Mouse (Mus musculus) splenic B cell, adult 2 months (primary cell): ENCODE results near the gene Mpped2.

ENCODE experiments used
- DNase-seq: peaks from one replicate; pipeline ENCODE4 v3.0.0-alpha.2; 2011; ENCODE audit warnings: low read depth, low spot score
- H3K27me3 ChIP-seq: 2 replicates; pipeline ENCODE4 v1.6.1; 2012; ENCODE audit warnings: mild to moderate bottlenecking, low read length, moderate library complexity, mixed read lengths; ENCODE audit not compliant: control insufficient read depth, poor library complexity, insufficient read depth, severe bottlenecking
- H3K36me3 ChIP-seq: 2 replicates; pipeline ENCODE4 v1.6.1; 2012; ENCODE audit warnings: mild to moderate bottlenecking, low read length, moderate library complexity, mixed read lengths; ENCODE audit not compliant: control insufficient read depth, poor library complexity, insufficient read depth, severe bottlenecking

The Mpped2 gene

DNA sequence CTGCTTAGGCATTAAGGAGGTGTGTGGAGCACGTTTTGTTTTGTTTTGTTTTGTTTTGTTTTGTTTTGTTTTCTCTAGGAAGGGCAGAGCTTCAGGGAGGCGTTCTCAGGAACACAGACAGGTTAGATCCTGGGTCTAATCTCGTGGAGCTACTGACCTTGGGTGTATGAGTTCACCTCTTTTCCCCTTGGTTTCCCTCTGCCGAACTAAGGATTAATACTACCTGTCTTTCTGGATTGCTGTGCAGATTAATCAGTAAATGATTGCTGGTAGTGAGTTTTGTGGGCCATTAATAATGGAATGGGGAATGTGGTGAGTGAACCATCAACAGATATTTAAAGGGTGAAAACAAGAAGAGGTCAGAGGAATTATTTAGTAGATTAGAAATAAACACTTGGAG is 53.8 kb downstream of the Mpped2 start:
- no peaks in the 10 kb centered on the region for H3K27me3 ChIP-seq
- H3K36me3 ChIP-seq: no peaks in the 10 kb centered on the region

DNA sequence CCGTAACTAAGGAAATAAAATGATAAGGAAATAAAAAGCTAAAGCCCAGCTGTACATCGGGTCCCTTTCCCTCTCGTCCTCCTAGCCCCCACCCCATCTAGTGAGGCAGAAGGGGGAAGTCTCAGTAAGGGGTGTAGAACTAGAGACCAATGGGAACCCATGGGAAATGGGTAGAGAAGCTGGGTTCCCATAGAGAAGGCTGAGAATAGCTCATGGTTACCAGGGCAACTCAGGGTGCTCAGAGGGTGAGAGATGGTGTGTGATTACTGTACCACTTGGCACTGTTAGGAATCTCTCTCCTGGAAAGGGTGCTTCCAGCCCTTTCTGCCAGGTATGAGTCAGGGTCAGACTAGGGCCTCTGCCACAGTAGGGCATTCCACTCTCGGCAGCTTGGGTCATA is 54.3 kb downstream of the Mpped2 start:
- no peaks in the 10 kb centered on the region for H3K27me3 ChIP-seq
- no peak for DNase-seq
- no peaks in the 10 kb centered on the region for H3K36me3 ChIP-seq

More for the DNA sequence above, 53.8 kb downstream of the Mpped2 start:
- DNase-seq: no peak

DNA sequence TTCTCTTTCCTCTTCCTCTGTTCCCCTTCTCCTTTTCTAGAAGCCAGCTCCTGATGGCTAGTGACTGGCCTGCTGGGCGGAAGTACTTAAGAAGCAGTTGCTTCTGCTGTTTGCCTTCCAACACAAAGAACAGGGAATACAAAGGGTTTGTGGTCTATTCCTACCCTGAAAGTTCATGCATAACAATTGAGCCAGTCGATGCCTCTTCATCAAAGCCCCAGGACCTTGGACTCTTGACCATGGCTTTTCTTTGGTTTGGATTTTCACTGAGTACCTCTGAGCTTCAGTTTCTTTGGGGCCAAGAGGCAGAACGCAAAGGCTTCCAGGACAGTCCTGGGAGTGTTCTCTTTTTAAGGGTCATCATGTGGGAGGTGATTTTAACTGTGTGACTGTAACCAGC is 57.8 kb downstream of the Mpped2 start:
- Histone ChIP-seq H3K36me3 (no peaks in the 10 kb centered on the region), H3K27me3 (no peaks in the 10 kb centered on the region)
- DNase-seq: no peak

DNA sequence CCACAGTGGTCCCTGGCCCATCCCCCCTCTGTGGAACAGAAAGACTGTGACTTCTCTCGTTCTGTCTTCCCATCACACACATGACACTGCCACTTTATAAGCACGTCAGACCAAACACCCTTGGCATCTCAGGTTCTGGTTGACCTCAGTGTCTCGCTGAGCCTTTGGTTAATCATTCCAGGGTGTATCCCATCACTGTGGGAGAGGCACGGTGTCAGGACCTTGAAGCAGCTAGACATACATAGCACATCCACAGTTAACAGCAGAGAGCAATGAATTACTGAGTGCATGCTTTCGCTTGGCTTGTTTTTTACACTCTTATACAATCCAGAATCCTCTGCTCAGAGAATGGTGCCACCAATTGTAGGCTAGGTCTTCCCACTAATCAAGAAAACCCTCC is 60.6 kb downstream of the Mpped2 start:
- H3K36me3 ChIP-seq: no peaks in the 10 kb centered on the region
- H3K27me3 ChIP-seq: no peaks in the 10 kb centered on the region
- no peak for DNase-seq

DNA sequence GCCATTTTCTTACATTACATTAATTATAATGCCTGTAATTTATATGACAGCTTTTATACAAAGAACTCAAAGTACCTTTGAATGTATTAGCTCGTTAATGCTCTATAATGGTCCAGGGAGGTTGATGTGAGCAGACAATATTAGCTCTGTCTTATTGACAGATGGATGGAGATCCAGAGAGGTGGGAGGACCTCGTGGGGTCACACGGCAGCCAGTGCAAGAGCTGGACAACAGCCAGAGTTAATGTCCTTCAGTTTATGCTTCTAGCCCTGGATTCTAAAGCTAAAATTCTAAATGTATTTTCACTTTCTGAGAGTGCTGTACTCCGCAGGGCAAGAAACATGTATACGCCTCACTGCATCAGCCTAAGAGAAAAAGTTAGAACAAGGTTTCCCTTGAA is 61.6 kb downstream of the Mpped2 start:
- no peaks in the 10 kb centered on the region for H3K27me3 ChIP-seq
- DNase-seq: no peak
- no peaks in the 10 kb centered on the region for H3K36me3 ChIP-seq

DNA sequence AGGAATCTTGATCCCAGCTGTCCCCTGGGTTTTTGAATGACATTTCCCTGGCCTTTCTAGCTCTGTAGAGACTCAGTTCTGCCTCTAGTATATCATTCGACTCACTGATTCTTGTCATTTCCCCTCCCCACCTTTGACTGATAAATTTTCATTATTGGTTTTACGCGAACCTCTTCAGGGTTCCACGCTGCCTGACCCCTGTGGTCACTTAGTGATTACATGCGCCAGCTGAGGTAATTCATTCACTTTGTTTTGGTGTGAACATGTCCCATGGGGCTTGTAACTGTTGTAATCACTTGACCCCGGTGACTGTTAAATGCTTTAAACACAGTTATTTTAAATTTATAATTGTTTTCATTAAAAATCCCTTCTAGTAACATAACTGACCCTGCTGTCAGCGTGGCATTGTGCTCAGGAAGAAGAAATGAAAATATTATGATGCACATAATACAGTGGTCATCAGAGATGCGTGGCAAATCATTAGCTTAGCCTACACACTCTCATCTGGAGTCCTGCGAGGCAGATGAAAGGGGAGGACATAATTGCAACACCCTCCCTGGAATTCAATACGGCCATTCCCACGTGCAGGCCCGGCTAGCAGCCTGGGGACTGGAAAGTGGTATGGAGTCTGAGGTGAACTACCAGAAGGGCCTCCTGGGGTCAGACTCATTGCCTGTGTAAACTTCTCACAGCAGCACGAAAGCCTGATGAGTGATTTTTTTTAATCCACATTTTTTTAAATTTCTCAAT is 63.5 kb downstream of the Mpped2 start:
- DNase-seq: no peak
- Histone ChIP-seq H3K27me3 (no peaks in the 10 kb centered on the region), H3K36me3 (no peaks in the 10 kb centered on the region)

DNA sequence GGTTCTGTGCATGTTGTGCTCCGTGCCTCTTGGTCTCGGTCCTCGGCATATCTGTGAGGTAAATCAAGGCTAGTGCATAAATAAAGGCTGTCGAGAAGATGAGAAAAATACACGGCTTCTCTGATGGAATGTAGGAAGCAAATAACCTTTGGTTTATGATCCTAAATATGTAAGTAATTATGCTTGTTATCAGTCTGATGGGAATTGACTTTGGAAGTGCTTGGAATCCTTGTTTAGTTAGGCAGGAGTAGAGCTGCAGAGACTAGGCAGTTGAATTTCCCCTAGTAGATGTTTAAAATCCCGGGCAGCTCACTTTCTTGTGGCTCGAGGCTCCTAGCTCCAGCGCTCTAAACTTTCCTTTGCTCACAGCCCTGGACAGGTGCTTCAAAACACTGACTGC is 69.9 kb downstream of the Mpped2 start:
- H3K27me3 ChIP-seq: no peaks in the 10 kb centered on the region
- no peaks in the 10 kb centered on the region for H3K36me3 ChIP-seq
- no peak for DNase-seq

DNA sequence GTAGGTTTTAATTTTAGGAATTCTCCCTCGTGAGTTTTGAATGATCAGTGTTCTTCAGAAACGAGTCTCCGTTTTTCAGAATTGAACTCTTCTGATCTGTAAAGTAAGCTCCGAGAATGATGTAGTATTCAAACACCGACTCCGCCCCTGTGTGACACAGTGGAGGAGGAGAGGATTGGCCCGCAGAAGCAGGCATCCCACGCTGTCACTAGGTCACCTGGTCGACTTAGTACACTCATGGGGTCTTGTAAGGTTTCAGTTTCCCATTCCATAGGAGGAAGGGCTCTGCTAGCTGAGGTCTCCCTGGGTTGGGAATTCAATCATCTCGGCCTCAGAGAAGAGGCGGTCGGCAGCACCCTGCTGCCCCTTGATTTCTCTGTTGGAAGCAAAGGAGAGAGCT is 76.2 kb downstream of the Mpped2 start:
- Histone ChIP-seq H3K36me3 (no peaks in the 10 kb centered on the region), H3K27me3 (no peaks in the 10 kb centered on the region)
- no peak for DNase-seq

DNA sequence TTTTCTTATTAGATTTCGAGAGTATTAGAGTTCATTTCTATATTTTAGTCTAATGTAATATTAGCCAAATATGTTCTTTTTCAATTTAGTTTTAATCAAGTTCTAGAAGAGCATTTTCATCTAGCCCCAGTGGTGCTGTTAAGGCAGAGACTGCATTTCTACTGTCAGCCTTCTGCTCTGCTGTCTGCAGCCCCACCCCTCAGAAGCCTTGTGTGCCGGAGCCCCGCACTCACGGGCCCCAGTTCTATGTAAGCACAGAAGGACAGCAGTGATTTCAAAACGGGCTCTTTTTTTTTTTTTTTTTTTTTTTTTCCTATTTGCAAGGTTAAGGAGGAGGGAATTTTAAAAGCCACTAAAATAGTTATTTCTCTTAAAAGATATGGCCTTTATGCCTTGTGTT is 79.6 kb downstream of the Mpped2 start:
- H3K27me3 ChIP-seq: no peaks in the 10 kb centered on the region
- H3K36me3 ChIP-seq: no peaks in the 10 kb centered on the region
- DNase-seq: no peak

DNA sequence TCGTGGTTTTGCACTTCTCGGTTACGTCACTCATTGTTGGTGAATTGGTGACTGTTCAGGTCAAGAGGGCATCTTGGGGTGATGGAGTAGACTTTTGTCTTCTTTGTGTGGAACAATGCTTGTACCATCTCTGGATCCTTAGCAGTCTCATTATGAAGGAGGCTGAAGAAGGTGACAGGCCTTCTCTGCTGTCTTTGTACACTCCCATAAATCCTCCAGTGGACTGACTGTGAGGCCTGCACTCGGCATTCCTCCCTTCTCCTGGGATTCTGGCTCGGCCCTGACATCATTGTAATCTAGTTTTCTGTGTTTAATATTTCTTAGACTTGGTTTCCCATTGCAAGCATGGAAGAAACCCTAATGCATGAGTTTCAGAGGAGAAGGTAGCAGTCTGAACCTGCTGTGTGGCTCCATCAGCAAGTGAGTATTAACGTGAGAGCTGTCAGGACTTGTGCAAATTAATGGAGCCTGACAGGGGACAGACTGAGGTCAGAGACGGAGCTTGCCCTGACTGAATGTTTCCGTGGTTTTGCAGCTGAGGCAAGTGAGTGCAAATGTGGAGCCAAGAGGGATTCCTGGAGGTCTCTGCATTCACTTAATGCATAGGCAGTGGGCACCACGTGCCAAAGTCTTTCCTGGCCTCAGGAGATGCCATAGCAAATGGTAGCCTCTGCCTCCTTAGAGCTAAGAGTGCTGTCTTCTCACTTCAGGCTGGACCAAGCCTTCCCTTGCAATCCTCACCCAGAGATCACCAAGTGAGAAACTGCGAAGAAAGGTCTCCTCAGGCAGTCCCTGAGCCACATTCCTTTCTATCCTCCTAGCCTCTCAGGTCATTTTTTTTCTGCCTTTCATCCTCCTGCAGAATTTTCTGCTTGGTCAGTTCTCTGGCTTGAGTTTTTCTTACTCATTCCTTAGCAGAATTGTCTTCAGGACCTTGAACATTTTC is 81.5 kb downstream of the Mpped2 start:
- DNase-seq: no peak
- no peaks in the 10 kb centered on the region for H3K27me3 ChIP-seq

DNA sequence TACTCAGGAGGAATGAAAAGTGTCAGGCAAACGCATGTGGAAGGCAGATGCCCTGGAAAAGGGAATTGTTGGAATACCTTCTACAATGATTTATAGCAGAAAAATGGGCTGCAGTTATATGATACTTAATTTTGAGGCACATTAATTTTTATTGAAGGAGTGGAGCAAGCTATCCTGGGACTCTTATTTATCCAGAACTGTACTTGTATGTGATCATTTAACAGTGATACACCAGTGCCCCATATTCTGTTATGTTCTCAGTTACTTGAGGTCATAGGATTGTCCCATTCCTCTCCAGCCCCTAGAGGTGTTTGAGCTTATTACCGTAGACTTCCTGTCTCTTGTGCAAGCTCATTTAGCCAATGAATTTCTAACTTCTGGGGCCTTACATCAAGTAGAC is 82.9 kb downstream of the Mpped2 start:
- H3K36me3 ChIP-seq: no peaks in the 10 kb centered on the region
- no peaks in the 10 kb centered on the region for H3K27me3 ChIP-seq
- no peak for DNase-seq

More for the DNA sequence above, 81.5 kb downstream of the Mpped2 start:
- no peaks in the 10 kb centered on the region for H3K36me3 ChIP-seq

DNA sequence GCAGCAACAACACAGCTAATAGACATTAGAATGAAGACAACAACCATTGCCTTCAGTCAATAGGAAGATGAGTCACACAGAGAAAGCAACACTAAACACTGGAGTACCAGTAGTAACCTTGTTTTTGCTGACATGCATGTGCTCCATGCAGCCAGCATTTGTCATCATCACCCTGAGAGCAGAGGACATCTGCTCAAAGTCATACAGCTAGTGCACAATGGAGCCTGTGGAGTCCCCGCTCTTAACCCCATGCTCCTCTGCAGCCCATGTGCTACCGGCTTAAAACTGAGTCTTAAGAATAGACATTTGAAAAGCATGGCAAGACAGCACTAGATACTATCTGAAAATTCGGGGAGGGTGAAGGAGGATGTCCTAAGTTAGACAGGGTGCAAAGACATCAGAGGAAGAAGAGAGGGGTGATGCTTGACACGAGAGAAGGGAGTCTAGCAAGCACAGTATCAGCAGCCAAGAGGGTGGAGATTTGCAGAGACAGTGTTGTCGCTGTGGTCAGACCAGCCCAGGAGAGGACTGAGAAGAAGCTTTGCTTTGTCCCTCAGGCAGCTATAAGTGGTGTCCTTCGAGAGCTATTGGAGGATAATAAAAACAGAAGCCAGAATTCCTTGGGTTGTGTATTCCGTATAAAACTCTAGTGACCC is 85.9 kb downstream of the Mpped2 start:
- Histone ChIP-seq H3K27me3 (no peaks in the 10 kb centered on the region), H3K36me3 (no peaks in the 10 kb centered on the region)
- no peak for DNase-seq

DNA sequence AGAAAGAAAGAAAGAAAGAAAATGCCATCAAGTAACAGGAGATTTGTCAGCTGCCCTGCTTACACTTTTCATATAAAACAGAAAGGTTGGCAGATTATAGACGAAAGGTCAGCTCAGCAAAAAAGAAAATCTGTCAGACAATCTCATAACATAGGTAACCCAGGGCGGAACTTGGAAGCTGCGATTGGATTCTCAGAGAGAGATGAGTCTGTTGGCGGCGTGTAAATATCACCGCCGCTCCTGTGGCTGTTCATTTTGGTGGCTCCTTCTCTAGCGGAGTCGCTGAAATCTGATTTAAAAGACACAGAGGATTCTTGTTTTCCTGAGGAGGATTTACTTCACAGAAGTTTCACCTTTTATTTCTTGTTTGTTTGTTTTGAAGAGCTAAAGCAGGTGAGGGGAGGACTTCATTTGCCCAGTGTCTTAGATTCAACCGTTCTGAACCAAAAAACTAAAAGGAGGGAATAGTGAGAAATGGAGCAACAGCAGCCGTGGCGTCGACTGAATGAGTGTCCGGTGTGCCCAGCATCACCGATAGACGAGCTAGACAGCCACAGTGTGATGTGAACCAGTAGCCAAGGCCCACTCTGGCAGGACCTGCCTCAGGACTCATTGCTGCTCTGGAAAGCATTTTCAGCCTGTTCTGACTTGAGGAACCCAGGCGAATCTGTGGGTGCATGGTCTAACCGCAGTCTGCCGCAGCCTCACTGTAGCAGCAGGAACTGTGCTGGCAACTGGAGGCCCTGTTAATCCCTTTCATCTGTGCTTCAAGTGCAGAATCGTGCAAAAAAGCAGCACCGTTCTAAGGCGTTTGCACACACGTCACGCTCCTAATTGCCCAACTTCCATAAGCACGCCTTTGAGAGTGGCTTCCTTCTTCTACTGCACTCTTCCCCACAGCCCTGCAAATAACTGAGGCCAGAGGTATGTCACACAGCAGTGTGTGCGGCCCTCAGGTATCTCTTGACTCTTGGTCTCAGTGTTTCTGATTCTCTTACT is 88.4 kb downstream of the Mpped2 start:
- DNase-seq: no peak
- no peaks in the 10 kb centered on the region for H3K36me3 ChIP-seq
- no peaks in the 10 kb centered on the region for H3K27me3 ChIP-seq

DNA sequence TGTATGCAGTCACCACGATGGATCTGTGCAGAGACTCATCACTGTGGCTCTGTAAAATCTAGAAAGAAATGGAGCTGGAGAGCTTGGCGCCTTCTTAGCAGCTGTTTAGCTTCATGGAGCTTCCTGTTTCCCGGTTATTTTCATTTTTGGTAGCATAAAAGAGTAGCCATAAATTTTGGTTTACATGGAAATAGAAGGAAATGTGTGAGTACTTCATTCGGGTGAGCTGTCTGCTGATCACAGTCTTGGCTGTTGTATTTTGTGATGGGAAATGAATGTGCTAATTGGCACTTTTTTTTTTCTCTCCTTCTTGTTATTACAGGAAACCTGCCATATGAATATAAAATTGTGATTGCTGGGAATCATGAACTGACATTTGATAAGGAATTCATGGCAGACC is 90.2 kb downstream of the Mpped2 start:
- no peaks in the 10 kb centered on the region for H3K36me3 ChIP-seq
- DNase-seq: no peak
- H3K27me3 ChIP-seq: no peaks in the 10 kb centered on the region
